Mouse (Mus musculus) lung, postnatal 4 days (tissue): Measurements from ENCODE around the gene Slc12a3.

Experiments used
- DNase-seq, 2 experiments: peaks; one replicate each; pipeline ENCODE4 v3.0.0; 2021

Gene Slc12a3

DNA sequence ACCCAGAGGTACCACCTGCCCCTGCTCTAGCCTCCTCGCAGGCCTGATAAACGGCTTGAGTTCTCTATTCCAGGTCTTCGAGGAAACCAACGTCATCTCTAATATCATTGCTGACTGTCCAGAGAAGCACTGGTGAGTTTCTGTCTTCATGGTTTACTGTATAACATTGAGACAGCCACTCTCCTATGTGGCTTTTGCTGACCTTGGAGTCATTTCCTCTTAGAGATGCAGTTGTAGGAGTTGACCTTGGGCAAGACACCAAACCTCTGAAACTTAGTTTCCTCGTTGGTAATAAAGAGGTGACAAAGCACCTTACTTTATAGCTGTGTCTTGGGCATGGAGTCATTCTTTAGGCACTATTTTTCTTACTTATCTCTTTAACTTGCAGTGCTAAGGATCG lies 83.5 kb downstream of the Slc12a3 start:
- no peak for DNase-seq

DNA sequence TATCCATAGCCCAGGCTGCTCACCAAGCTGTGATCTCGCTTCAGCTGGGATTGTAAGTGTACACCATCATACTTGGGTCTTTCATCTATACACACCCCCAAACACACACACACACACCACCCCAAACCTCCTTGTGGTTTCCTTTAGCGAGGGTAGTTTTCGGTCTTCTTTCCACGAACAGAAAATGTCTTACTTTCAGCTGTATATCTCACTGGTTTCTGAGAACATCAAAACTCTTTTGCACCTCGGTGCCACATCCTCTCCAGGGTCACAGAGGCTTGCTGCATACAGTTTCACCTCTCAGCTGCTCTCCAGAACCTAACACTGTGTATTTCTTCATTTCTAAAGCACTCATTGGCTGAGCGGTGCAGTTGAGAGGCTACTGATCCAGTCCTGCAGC lies 84.5 kb downstream of the Slc12a3 start:
- DNase-seq: no peak

DNA sequence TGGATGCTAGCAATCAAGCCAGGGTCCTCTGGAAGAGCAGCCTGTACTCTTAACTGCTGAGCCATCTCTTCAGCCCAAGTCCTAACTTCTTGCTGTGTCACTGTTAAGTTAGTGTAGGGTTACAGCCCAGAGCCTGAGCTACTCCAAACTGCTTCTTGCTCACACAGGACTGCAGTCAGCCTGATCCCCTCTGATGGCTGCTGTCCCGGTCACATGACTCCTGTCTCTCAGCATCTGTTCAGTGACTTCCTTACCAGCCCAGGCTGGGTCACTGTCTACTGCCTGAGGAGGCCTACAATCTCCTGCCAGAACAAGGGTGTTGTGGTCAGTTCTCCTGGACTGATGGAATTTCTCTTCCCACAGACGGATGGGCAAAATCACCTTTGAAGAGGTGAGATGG lies 86.2 kb downstream of the Slc12a3 start:
- no peak for DNase-seq
